Mouse (Mus musculus) right cerebral cortex, postnatal 25 days (tissue): ENCODE data around the gene Zcchc8.

Source experiments
- DNase-seq: peaks from one replicate; pipeline ENCODE4 v3.0.0; 2022

Zcchc8 gene

GRCm38 (mm10) chr5:123683377-123684220 is 37.3 kb downstream of the Zcchc8 start:
- peak; percentile 66 for DNase-seq

GRCm38 (mm10) chr5:123683043-123683376 is 37.9 kb downstream of the Zcchc8 start:
- DNase-seq: no peak

GRCm38 (mm10) chr5:123682372-123682771 is 38.5 kb downstream of the Zcchc8 start:
- DNase-seq: no peak

- DNase-seq: no peak
Measured at GRCm38 (mm10) chr5:123679546-123680263, 41.2 kb downstream of the Zcchc8 start.

GRCm38 (mm10) chr5:123679106-123679505 is 41.8 kb downstream of the Zcchc8 start:
- no peak for DNase-seq

GRCm38 (mm10) chr5:123675717-123676116 is 45.2 kb downstream of the Zcchc8 start:
- DNase-seq: no peak

- no peak for DNase-seq
Measured at GRCm38 (mm10) chr5:123675221-123675620, 45.7 kb downstream of the Zcchc8 start.

GRCm38 (mm10) chr5:123671473-123671820 is 49.5 kb downstream of the Zcchc8 start:
- no peak for DNase-seq

GRCm38 (mm10) chr5:123670800-123671472 is 50.0 kb downstream of the Zcchc8 start:
- DNase-seq: no peak

GRCm38 (mm10) chr5:123669991-123670799 is 50.7 kb downstream of the Zcchc8 start:
- no peak for DNase-seq

GRCm38 (mm10) chr5:123667915-123668314 is 53.0 kb downstream of the Zcchc8 start:
- DNase-seq: no peak

GRCm38 (mm10) chr5:123665956-123666355 is 54.9 kb downstream of the Zcchc8 start:
- no peak for DNase-seq

- no peak for DNase-seq
Measured at GRCm38 (mm10) chr5:123664329-123664728, 56.6 kb downstream of the Zcchc8 start.

- DNase-seq: no peak
Measured at GRCm38 (mm10) chr5:123662059-123662458, 58.8 kb downstream of the Zcchc8 start.

GRCm38 (mm10) chr5:123661602-123662001 is 59.3 kb downstream of the Zcchc8 start:
- no peak for DNase-seq

GRCm38 (mm10) chr5:123657651-123658050 is 63.2 kb downstream of the Zcchc8 start:
- no peak for DNase-seq

- no peak for DNase-seq
Measured at GRCm38 (mm10) chr5:123654937-123655336, 66.0 kb downstream of the Zcchc8 start.

GRCm38 (mm10) chr5:123653287-123653801 is 67.6 kb downstream of the Zcchc8 start:
- no peak for DNase-seq

- no peak for DNase-seq
Measured at GRCm38 (mm10) chr5:123650825-123651224, 70.1 kb downstream of the Zcchc8 start.
